Mouse (Mus musculus) kidney, adult 9 months (tissue): ENCODE measurements around the gene Kmt2d.

Experiments used
- DNase-seq: peaks from one replicate; pipeline ENCODE4 v3.0.0; 2022

Kmt2d gene

DNA sequence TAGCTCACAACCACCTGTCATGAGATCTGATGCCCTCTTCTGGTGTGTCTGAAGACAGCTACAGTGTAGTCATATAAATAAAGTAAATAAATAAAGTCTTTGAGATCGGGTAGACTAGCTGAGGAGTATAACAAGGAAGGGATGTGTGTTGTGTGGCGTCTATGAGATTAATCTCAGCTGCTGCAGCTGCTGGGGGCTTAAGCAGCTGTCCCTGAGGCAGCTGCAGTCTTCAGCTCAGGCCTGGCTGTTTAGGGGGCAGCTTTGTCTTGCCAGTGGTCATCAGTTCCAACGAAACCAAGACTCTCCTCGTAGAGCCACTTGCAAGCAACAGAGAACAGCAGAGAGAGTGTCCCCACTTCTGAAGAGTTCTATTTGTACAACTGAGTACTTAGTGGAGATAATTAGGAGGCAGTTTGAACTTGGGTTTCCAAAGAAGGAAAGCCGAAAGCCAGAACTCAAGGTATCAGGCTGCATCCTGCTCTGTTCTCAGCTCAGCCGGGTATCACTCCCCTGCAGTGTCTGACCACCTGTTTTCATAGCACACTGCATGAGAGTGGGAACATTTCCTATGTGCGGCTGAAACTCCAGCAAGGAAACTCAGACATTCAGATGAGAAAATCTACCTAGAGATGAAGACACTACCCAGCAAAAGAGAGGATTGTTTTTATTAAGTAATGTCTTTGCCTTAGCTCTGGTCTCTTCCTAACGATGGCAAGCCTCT, 15.8 kb upstream of the Kmt2d start:
- DNase-seq = no peak

GRCm38 (mm10) chr15:98884106-98884505, 13.1 kb upstream of the Kmt2d start:
- peak; percentile 64 for DNase-seq

DNA sequence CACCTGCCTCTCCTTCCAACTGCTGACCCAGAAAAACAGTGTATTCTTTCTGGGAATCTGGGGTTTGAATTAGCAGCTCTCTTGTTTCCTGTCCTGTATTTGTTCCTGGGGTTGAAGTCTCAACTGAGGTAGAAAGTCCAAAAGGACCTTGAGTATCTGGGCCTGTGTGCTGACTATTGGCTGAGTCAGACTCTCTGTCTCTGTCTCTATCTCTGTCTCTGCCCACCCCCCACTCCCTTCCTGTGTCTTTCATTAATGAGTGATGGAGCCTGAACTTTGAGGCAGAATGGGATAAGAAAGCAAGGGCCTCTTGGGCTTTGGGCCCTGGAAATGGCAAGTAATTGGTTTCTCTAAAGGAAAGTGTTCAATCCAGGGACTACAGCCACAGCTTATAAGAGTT, 12.7 kb upstream of the Kmt2d start:
- peak; percentile 92 for DNase-seq

GRCm38 (mm10) chr15:98881656-98882008, 10.6 kb upstream of the Kmt2d start:
- no peak for DNase-seq

DNA sequence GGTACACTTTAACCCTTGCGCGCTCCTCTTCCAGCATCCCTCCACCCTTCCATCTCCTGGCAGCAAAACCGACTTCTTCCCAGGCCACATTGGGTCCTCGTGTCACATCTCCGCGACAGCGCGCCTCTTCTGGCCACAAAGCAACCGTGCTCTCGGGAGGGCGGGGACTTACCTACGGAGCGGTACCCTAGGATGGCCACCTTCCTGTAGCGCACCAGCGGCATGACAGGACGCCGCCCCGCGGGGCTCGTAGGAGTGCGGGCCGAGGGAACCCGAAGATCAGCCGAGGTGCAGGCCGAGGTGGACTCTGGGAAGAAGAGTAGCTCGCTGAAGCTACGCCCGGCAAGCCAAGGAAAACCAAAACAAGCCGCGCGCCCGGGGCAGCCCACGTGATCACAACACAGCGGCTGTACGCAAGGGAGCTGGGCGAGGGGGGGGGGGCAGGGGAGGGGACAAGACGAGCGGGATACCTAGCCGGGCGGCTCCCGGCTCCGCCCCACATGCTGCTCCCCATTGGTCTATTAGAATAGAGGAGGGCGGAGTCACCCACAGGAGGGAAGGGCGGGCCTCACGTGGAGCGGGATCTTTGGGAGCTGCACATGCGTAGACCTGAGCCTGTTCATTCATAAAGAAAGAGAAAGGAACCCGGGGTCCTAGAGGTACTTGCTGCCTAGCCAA, 10.1 kb upstream of the Kmt2d start:
- DNase-seq = peak; percentile 97

DNA sequence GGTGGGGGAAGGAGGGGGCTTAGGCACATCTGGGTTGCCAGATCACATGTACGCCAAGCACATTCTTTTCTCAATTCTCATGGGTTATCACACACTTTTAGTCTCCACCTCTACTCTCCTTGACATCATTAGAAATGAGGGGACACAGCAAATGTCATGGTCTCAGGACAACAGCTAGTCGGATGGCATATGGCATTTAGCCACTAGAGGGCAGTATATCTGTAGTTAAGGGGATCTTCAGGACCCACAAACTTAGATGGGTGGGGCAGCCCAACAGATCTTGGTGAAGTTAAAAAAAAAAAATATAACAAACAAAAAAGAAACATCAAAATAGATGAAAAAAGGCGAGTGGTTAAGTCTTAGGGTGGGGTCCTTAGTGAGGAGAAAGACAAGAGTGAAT, 6.3 kb upstream of the Kmt2d start:
- peak; percentile 87 for DNase-seq

DNA sequence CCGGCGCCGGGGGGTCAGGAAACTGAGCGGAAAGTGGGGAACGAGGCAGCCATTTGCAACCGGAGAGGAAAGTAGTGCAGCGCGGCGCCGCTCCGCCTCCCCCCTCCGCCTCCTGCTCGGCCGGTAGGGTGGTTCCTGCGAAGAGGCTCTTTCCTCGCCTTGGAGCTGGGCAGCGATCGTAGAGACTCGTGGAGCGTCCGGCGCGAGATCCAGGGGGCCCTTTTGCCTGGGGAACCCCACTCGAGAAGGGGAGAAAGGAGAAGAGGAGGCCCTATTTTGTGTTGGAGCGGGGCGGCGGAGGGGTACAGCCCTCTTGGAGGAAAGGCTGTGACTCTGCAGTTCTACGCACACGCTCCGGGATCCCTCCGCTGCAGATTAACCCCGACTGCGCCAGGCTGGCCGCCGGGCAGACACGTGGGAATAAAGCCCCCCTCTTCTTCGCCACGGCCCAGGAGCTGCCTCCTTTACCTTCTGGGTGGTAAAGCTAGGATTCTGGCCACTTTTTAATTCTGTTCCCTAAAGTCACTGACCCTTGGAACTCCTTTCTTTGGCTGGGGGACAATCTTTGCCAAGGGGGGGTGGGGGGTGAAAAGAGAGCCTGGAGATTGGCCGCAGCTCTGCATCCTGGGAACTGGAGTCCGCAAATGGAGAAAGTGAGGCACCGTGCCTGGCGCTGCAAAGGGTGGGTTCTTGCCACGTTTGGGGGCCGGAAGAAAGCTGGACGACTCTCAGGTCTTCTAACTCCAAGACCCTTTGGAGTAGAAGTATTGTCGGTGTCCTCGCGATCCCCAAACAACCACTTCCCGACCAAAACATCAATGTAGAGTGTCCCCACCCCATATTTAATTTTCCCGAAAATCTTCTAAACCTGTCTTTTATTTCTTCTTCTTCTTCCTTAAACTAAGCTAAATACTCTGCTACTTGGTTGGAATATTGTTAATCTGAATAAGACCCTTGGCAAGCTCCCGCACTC, 1.2 kb upstream of the Kmt2d start:
- peak; percentile 95 for DNase-seq

GRCm38 (mm10) chr15:98870179-98871069, 580 bp downstream of the Kmt2d start:
- DNase-seq = peak; percentile 61

- no peak for DNase-seq
Observed at GRCm38 (mm10) chr15:98869342-98870178, 1.4 kb downstream of the Kmt2d start.

GRCm38 (mm10) chr15:98868346-98869063, 2.5 kb downstream of the Kmt2d start:
- no peak for DNase-seq

GRCm38 (mm10) chr15:98867321-98867720, 3.7 kb downstream of the Kmt2d start:
- DNase-seq = peak; percentile 74

DNA sequence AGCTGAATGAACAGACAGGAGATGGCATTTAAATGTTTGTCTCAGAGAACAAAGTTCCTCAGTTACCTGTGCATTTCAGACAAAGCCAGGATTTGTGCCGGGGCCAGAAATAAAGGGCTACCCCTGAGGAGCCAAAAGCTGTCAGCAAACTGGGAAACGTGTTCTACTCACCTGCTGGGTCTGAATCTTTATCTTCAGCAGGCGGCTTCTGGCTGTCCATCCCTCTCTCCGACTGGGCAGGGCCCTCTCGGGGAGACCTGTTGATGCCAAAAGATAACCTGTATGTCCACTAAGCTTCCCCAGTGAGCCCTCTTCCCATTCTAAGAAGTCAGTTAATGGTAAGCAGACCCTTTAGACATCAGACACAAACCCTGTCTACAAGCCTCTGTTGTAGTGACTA, 4.5 kb downstream of the Kmt2d start:
- DNase-seq = no peak

GRCm38 (mm10) chr15:98865771-98866170, 5.2 kb downstream of the Kmt2d start:
- no peak for DNase-seq

DNA sequence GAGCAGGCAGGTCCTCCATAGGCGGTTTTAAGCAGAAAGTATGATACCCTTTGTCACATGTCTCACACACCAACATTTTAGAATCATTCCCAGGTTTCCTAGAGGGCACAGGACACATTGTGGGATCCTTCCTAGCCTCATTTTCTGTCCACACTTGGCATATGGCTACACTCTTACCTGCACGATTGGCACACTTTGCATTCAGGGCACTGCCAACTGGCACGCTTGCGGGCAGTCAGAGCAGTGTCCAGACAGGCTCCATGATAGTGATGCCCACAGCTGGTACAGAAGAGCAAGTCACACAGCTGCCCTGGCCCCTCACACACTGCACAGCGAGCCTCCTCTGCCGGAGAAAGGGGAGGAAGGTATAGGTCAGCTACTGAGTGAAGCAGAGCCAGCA, 6.1 kb downstream of the Kmt2d start:
- no peak for DNase-seq

- DNase-seq = no peak
Observed at GRCm38 (mm10) chr15:98863451-98863958, 7.5 kb downstream of the Kmt2d start.

DNA sequence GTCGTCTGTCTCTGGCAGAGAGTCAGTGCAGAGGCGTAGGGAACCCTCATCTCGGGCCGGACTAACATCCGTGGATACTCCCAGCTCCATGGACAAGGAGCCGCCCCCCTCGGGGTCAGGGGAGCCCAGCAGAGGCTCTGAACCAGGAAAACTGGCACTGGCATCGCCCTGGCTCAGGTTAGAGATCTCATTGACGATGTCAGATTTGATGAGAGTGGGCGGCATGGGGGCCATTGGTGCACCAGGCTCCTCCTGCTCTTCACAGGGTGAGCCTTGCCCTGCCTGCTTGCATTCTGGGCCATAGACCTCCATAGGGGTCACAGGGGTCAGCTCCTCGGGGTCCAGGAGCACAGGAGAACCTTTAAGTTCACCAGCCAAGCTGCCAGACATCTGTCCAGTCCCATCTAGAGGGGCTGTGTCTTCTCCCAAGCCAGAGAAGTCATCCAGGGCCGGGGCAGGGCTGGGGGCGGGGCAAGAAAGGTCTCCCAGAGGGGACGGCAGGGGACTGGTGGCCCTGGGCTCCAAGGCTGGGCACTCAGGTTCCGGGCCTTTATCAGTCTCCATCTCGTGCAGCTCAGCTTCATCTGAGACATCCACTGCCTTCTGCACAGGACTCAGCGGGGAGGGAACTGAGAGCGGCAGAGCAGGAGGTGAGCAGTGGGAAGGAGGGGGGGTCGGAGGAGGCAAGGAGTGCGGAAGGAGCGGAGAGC, 9.1 kb downstream of the Kmt2d start:
- DNase-seq = no peak

DNA sequence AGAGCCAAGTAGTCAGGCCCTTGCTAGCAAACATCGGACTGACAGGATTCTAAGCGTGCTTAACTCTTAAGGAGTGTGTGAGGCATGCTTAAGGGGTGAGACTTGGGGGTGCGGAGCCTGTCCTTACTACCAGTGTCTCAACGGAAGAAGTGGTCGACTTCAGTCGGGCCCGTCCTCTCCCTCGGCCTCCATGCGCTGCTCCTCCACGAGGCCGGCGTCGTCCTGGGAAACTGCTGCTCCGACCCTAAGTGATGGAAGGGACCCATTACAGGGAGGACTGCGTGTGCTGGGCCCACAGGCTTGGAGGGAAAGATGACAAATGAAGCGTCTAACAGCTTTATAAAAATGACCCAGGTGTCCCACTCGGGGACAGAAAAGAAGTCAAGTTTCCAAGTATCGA, 10.1 kb downstream of the Kmt2d start:
- no peak for DNase-seq

- DNase-seq = no peak
Observed at GRCm38 (mm10) chr15:98859319-98860043, 11.5 kb downstream of the Kmt2d start.

DNA sequence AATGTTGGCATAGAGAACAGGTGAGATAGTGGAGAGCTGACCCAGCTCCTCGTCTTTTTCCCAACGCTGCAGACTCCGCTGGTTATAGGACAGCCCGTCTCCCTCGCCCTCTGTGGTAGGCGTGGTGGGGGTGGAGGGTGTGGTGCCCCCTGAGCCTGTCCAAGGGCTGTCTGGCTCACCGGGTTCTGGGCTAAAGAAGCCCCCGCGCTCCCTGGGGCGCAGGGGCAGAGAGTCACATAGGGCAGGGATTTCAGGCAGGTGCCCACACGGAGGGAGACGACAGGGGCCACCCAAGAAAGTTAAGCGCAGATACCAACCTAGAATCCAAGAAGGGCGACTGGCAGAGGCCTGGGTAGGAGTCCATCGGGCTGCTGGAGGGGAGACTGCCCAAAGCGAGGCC, 16.8 kb downstream of the Kmt2d start:
- no peak for DNase-seq
